Mouse (Mus musculus): ENCODE measurements around the gene Hnrnpf.
A peak's percentile ranks its signal among the peaks of the same experiment; 100 is the strongest.

Hnrnpf gene

DNA sequence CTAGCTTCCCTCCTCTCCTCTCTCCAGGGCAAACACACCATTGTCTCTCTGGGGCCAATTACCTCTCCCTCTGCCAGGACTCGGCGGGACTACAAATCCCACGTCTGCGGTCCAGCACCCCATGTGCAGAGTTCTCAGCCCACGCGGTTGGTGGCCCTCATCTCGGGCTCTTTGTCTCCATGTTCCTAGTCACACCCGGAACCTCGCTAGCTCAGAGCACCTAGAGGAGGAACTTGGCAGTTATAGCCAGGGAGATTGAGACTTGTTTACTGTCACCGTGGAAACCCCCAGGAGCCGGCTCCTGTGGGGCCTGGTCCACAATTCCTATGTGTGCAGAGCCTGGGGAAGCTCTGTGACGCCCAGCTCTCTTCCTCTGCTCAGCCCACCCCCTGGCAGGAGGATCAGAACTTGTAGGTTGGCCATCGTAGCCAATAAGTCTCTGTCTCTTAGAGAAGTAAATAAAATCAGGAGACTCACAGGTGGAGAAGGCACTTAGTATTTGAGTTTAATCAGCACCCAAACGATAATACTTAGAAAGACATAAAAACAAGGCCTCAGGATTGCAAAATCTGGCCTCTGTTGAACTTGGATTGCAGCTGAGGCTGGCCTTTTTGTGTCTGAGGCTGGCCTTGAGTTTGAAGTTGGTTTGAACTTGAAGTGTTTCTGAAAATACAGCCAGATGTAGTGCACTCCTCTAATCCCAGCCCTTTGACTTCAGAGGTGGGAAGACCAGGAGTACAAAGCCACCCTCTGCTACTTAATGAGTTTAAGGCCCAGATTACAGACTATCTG is 8.6 kb upstream of the Hnrnpf start:
- no peak for DNase-seq (ENCODE audit: low spot score)

DNA sequence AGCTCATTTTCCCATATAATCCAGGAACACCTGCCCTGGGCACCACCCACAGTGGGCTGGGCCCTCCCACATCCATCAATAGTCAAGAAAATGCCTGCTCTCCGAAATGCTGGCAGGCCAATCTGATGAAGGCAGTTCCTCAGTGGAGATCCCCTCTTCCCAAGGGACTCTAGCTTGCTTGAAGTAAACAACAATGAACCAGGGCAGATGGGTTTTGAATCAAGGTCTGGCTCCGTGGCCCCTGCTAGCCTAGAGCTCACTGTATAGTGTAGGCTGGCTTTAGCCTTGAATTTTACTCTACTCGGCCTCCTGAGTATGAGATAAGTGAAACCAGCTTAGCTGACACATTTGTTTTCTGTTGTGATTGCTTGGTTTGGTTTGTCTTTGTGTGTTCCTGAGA is 7.7 kb upstream of the Hnrnpf start:
- DNase-seq (ENCODE audit: low spot score) = no peak

DNA sequence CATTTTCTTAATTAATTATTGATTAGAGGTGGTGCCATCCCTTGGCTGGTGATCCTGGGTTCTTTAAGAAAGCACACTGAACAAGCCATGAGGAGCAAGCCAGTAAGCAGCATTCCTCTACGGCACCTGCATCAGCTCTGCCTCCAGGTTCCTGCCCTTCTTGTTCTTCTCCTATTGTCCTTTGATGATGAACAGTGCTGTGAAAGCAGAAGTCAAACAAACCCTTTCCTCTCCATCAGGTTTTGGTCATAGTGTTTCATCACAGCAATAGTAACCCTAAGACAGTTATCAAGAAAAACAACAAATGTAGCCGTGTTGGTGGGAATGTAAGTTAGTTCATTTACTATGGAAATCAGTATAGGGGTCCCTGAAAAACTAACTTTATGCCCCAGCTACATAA is 6.7 kb upstream of the Hnrnpf start:
- DNase-seq (ENCODE audit: low spot score) = no peak

DNA sequence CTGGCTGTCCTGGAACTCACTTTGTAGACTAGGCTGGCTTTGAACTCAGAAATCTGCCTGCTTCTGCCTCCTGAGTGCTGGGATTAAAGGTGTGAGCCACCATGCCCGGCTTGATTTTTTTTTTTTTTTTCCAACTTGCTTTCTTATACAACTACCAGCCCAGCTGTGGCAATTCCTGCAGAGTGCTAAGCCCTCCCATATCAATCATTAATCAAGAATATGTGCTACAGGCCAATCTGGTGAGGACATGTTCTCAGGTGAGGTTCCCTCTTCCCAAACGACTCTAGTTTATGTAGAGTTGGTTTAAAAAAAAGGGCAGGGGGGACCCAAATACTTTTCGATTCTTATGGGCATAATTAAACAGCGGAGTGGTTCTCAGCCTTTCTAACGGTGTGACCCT is 2.3 kb upstream of the Hnrnpf start:
- DNase-seq (ENCODE audit: low spot score) = no peak

DNA sequence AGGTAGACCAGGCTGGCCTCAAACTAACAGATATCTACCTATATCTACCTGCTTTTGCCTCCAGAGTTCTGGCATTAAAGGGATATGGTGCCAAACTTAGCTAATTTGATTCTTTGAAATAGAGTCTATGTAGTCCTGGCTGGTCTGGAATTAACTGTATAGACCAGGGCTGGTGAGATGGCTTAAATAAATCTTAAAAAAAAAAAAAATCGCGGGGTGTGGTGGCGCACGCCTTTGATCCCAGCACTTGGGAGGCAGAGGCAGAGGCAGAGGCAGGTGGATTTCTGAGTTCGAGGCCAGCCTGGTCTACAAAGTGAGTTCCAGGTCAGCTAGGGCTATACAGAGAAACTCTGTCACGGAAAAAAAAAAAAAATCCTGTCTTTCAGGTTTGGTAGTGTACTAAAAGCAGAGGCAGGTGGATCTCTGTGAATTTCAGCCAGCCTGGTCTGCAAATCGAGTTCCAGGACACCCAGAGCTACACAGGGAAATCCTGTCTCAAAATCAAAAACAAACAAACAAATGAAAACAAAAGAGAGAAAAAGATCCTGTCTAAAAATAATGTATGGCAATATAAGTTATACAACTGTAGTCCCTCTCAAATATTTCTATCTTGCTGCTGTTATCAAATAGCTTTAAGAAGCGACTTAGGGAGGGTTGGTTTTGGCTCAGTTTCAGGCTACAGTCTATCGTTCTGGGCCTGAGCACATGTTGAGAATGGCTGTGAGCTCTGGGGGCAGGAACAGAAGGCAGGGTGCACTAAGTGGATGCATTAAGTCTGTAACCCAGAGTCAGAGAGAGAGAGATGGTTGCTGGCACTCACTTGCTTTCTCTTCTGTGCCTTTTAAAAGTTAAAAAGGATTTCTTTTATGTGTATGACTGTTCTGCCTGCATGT is 1.6 kb downstream of the Hnrnpf start:
- no peak for DNase-seq (ENCODE audit: low spot score)

DNA sequence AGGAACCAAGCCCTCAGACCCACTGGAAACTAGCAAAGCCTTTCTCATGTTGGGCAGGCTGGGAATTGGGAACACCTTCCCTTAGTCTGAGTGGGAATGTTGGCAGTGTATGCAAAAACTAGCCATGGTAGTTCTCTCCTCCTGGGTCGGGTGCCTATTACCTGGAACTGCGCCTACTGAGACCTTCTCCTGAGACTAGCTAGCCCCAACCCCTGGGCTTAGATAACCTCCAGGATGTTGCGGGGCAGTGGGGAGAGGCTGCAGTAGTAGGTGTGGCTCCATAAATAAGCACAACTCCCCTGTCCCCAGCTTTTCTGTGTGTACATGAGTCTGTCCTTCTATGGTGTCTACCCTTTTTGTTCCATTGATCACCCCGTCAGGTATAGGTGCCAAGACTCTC is 2.4 kb downstream of the Hnrnpf start:
- no peak for DNase-seq (ENCODE audit: low spot score)

DNA sequence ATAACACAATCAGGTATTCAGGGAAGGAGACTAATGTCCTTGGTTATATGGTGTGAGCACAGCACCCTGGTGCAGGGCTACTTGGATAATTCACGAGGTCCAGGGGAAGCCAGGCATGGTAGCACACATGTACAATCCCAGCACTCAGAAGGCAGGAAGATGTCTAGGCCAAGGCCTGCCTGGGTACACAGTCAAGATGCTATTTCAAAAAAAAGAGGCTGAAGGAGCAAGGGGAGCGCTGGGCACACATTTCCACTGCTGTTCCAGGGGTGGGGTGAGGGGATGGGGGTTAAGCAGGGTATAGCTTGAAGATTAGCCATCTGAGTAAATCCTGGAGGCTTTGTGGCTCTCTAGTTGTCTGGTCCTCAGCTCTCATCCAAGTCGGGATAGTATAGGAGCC is 3.7 kb downstream of the Hnrnpf start:
- DNase-seq (ENCODE audit: low spot score) = no peak

DNA sequence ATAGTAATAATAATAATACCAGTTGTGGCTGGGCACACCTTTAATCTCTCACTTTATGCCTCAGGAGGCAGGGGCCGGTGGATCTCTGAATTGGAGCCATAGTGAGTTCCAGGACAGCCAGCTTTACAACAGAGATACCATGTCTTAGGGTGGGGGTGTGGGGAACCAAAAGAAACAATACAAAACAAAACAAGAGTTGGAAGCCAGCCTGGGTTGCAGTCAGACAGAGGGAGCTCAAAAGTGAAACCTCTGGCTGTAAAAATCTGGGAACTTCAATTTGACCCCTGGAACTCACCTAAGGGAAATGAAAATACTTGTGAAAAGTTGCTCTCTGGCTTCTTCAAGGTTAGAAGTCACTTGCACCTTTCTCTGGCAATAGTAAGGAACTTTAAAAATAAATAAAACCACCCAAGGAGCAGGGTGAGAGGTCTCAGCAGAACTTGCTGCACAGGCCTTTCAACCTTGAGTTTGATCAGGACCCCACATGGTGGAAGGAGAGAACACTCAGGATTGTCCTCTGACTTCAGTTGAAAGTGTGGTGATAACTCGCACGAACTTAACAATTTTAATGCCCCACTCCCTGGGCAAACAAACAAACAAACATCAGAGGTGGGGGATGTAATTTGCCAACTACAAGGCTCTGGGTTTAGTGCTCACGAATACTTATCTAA is 5.3 kb downstream of the Hnrnpf start:
- DNase-seq (ENCODE audit: low spot score) = no peak

DNA sequence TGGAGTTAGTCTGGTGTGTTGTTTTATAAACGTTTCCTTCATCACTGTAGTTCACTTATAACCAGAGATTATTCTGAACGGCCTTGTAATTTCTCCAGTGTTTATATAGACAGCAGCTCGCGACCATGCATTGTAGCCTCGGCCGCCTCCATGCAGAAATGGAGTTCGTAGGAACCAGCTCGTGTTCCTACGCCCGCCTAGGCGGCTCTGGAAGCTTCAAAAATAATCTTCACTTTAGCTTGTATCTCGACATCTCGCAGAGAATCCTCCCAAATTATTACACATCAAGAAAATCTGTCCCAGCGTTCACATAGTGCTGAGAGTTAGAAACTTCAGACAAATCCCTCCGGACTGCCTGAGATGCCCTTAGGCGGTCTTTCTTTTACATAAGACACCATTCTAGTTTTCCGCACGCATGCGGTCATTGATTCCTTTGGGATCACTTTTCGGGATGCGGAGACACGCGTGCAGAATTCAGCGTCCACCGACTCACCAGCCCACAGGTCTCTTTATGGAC is 5.9 kb downstream of the Hnrnpf start:
- no peak for DNase-seq (ENCODE audit: low spot score)

DNA sequence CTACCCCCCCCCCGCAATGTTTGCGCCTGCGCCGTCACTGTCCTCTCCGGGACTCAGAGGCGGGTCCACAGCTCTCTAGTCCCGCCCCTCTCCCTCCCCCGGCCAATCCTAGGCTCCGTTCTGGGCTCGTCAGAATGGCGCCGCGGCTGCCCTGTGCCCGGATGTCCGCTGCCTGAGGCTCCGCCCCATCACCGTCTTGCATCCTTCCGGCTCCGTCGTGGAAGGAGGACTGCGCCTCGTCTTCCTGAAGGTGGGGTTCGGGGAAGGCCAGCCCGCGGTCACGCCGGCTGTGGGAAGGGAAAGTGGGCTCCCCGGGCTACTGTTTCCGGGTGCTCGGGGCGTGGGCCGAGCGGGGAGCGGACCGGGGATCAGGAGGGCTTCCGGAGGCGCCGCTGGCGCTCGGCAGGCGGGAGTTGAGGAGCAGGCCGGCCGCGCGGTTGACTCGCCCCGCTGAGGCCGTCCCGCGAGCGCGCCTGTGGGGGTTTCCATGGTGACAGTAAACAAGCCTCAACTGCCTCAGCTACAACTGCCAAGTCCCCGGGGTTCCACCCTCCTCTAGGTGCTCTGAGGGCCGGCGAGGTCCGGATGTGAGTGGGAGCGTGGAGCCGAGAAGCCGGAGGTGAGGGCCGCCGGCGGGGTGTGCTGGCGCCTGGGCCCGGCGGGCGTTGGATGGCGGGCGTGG is 6.6 kb downstream of the Hnrnpf start:
- peak; percentile 96 for DNase-seq (ENCODE audit: low spot score)

DNA sequence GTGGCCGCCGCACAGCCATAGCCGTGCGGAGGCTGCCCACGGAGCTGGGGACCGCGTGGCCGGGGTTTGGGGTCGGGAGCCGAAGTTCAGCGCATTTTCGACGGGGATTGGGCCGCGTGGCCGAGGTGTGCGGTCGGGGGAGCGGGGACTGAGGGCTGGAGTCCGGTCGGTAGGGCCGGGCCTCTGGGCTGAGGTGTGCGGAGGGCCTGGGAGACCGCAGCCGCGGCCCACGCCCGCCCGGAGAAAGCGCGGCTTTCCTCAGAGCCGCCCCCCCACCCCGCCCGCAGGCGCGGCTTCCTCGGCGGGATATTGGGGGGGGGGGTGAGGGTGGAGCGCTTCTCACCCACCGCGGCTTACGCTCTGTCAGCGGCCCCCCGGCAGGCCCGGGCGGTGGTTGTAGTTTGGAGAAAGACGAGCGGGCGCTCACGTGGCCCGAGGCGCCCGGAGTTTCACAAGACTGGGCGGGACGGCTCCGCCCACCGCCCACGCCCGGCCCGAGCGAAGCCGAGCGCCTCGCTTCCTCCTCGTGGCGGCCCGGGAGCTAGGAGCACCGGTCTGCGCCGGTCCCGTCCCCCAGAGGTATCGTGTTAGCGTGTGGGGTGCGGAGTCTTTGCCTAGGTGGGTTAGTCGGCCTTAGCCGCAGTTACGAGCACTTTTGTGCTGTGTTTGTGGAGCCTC is 7.3 kb downstream of the Hnrnpf start:
- DNase-seq (ENCODE audit: low spot score) = peak; percentile 88

DNA sequence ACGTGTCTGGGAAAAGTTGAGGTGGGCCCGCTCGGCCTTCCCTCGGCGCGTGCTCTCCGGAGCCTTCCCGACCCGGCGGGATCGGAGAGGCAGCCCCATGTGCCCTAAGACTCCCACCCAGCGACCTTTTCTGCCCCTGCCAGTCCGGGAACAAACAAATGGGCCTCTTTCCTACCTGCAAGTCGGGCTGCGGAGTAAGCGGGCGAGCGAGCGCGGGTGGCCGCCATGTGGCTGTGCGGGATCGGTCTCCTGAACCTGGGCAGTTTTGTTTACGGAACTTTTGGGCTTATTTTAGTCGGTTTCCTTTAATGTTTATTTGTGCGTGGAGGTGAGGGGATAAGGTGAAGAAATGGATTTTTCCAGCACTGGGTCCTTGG is 7.8 kb downstream of the Hnrnpf start:
- no peak for DNase-seq (ENCODE audit: low spot score)

DNA sequence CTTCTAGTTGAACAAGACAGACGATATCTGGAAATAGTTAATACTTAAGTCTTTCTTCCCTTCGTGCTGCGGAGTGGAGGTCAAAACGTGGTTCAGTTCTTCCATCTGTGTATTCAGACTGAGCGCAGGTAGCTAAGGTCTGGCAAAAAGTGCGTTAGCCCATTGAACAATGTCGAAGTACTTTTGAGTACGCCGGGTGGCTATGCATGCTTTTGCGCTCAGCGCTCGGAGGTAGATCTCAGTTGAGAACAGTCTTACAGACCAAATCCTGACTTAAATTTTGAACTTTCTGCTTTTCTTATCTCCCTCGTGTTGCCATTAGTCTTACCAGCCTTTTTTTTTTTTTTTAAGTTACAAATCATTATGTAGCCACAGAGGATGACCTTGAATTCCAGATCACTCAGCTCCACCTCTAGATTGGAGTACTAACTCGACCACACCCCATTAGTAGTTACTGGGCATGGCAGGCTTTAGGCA is 8.3 kb downstream of the Hnrnpf start:
- DNase-seq (ENCODE audit: low spot score) = no peak

DNA sequence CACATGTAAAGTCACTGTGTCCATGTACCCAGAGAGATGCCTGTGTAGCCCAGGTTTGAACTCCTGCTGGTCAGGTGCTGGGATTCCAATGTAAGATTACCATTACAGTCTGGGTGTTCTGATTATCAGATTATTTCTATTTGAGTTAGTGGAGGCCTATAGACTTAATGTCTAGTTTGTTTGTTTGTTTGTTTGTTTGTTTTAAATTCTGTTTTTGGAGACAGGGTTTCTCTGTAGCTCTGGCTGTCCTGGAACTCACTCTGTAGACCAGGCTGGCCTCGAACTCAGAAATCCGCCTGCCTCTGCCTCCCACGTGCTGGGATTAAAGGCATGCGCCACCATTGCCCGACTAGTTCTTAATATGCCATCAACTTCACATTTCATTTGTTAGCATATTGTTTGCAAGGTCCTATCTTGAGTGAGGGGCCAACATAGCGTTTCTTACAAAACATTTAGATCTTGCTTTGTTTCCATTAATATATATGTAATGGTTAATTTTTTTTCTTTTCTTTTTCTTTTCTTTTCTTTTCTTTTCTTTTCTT is 10.1 kb downstream of the Hnrnpf start:
- DNase-seq (ENCODE audit: low spot score) = no peak

DNA sequence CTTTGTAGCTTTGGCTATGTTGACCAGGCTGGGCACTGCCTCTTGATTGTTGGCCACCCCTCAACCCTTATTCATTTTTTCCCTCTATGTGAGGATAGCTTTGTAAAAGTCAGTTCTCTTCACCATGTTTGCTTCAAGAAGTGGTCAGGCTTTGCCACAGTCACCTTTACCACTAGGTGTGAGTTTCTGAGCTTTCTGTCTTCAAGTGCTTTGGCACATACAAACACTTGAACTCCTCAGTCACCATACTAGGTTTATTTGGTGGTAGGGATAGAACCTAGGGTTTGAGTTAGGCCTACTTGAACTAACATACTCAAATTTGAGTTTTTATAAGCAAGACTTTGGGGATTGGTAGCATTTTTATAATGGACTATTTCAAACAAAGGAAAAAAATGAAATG is 14.4 kb downstream of the Hnrnpf start:
- no peak for DNase-seq (ENCODE audit: low spot score)

DNA sequence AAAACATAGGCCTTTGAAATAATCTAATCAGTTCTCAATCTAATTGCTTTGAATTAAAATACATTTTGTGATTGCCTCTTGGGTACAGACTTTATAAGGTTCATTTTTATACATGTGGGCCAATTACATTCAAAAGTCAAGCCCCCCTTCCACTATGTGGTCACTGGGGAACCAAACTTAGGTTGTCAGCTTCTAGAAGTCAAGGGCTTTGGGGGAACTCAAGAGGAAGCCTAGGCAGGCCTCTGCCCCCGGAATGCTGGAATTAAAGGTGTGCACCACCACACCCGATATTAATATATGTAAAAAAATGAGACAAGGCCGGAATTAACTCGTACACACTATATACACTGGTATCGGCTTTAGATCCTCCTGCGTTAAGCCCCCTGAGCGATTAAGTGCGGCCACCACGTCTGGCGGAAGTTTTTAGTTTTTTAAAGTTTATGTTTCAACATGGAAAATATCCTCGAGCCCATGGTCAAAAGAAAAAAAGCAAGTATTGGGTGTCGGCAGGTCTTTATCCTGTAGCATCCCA is 16.1 kb downstream of the Hnrnpf start:
- no peak for DNase-seq (ENCODE audit: low spot score)

DNA sequence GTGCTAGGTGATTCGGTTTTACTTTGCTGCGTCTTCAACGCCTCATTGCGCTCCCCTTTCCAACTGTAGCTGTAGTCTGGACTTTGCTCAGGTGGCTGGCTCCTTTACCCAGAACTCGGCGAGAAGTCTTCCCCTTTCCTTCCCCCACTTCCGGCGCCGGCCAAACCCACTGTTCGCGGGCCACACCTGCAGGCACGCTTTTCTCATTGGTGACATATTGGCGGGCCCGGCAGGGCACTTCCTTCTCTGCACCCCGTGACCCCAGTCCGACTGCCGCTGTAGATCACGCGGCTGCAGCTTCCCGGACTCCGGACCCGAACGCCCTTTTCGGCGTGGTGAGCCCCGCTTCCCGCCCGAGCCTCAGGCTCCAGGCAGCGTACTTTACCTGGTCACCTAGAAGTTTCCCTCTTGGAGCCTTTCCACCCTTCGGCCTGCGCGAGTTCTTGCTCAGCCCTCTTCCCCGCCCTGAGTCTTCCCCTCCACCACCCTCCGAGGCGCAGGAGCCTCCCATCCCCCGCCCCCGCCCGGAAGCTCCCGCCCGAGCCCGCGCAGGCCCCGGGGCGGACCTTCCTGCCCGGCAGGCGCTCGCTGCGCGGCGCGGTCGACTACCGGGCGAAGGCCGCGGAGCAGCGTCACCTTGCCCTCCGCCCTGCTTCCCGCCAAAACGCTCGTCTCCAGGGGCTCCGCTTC is 16.8 kb downstream of the Hnrnpf start:
- peak; percentile 89 for DNase-seq (ENCODE audit: low spot score)

DNA sequence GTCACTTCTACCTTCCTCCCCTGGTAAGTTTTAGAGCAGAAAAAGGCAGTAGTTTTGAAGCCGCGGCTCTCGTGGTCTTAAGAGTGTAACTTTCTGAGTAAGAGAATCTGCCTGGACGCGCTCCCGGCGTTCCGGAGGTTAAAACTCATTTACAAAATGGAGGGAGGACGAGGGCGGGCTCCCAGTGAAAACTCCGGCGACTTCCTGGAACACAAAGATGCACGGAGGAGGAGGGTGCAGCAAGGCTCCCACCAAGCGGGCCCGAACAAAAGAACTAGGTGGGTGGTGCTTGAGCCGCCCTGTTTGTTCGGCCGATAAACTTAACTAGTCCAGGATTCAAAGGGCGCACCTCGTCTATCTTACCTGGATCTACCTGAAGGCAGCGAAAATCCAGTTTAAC is 17.5 kb downstream of the Hnrnpf start:
- peak; percentile 73 for DNase-seq (ENCODE audit: low spot score)

DNA sequence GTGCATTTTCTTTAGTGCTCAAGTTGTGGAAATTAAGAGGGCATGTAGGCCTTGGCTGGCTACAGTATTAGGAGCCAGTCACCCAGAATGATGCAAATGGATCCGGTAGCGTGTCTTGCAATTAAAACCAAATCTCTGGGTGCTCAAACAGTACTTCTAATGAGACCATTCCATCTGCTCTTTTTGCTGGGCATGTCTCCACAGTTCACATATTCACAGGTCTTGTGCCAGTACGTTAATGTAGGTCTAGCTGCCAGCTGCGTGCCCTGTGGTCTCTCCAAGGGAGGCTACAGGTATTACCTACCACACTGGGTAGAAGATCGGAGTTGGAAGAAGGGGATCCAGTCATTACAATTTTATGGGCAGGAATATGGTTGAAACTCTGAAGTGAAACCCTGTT is 17.9 kb downstream of the Hnrnpf start:
- no peak for DNase-seq (ENCODE audit: low spot score)
